Mouse (Mus musculus): Measurements from ENCODE around the gene Cnn3.

DNA sequence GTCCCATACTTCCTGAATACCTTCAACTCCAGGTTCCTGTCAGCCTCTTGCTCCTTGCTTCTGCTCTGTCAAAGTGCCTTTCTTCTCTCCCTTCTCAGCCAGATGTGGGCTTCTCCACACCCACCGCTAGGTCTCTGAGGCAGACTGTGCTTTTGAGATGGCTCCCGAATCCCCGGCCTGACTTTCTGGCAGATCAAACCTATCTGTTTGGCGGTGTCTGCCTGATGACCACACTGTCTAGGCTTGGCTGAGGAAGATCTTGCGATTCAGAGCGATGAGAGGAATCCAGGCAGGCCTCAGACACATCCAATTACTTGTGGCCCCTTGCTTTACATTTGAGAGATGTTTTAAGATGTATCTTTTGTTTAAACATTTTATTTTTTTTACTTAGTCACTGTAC is 24.2 kb upstream of the Cnn3 start:
- TF ChIP-seq CTCF (IDR thresholded peaks at IDR 0.05; ENCODE audit: borderline replicate concordance, extremely low read depth, insufficient read depth, insufficient read length) (no peak), POLR2A (IDR thresholded peaks at IDR 0.05; ENCODE audit: borderline replicate concordance, extremely low read depth, insufficient read depth, insufficient read length, poor library complexity, severe bottlenecking) (no peak)
